Mouse (Mus musculus) ES-Bruce4 (cell line): Measurements from ENCODE around the gene Wscd1. TPM values are rescaled to one million over a fixed set of nuclear protein-coding genes. Genes with fewer than 3 reads are reported as not detected.
A peak's percentile ranks its signal among the peaks of the same experiment; 100 is the strongest.

Source experiments
- H3K27ac ChIP-seq: 2 replicates; pipeline ENCODE4 v1.5.1; 2012; ENCODE audit warnings: low read length, inconsistent platforms; ENCODE audit not compliant: insufficient read depth
- H3K27me3 ChIP-seq: 2 replicates; pipeline ENCODE4 v1.6.1; 2012; ENCODE audit warnings: mild to moderate bottlenecking, low read length, inconsistent platforms; ENCODE audit not compliant: control insufficient read depth, poor library complexity, insufficient read depth, severe bottlenecking
- H3K36me3 ChIP-seq: 2 replicates; pipeline ENCODE4 v1.6.1; 2012; ENCODE audit warnings: inconsistent platforms, mild to moderate bottlenecking, low read length, moderate library complexity; ENCODE audit not compliant: control insufficient read depth, poor library complexity, insufficient read depth, severe bottlenecking
- H3K4me1 ChIP-seq: one replicate; pipeline ENCODE4 v1.8.1; 2011; ENCODE audit warnings: low read length; ENCODE audit not compliant: control insufficient read depth, insufficient read depth
- H3K4me3 ChIP-seq: 2 replicates; pipeline ENCODE4 v1.5.1; 2011; ENCODE audit warnings: low read depth, mild to moderate bottlenecking, low read length
- H3K9ac ChIP-seq: 2 replicates; pipeline ENCODE4 v1.6.1; 2012; ENCODE audit warnings: low read depth, mild to moderate bottlenecking, inconsistent platforms; ENCODE audit not compliant: poor library complexity, severe bottlenecking
- H3K9me3 ChIP-seq: replicated peaks from 2 replicates; pipeline ENCODE4 v1.6.1; 2012; ENCODE audit warnings: mild to moderate bottlenecking, low read length, inconsistent platforms; ENCODE audit not compliant: control insufficient read depth, poor library complexity, insufficient read depth, severe bottlenecking
- CTCF ChIP-seq: IDR thresholded peaks from one replicate; pipeline ENCODE4 v1.8.1; 2011; ENCODE audit warnings: low read depth, low read length
- EP300 ChIP-seq: IDR thresholded peaks from 2 replicates; pipeline ENCODE4 v1.6.1; 2011; ENCODE audit warnings: low read depth, low read length; ENCODE audit not compliant: insufficient read depth
- POLR2A ChIP-seq: IDR thresholded peaks from one replicate; pipeline ENCODE4 v1.8.1; 2011; ENCODE audit warnings: low read length; ENCODE audit not compliant: insufficient read depth
- polyA plus RNA-seq: library from polyadenylated mRNA; stranded (reverse); fragments of >200 nt; gene quantifications from 2 replicates; pipeline ENCODE4 v1.2.4, GENCODE M21; 2011; ENCODE audit warnings: low read depth; ENCODE audit not compliant: missing spikeins, insufficient read depth, insufficient read length

Wscd1 gene
- polyA plus RNA-seq = 2.7 and 3.6 TPM in 2 replicates

GRCm38 (mm10) chr11:71749671-71750070, at the start of gene Wscd1:
Wscd1 (plus strand) TSS chr11:71749920.
- no peaks in the 10 kb centered on the region for H3K36me3 ChIP-seq
- H3K27ac ChIP-seq = no peak within 1 kb of the TSS
- no peaks in the 10 kb centered on the region for H3K4me1 ChIP-seq
- peak within 1 kb of the TSS; percentile 78 for H3K9ac ChIP-seq
- H3K9me3 ChIP-seq = 0 out of 2 replicates have a peak, but pooled peaks cover 3% of the 10 kb centered on the region
- H3K27me3 ChIP-seq = peaks cover 6% of the 10 kb centered on the region
- TF ChIP-seq POLR2A (no peak), EP300 (no peak), CTCF (no peak)
- peak within 1 kb of the TSS; percentile 50 for H3K4me3 ChIP-seq

GRCm38 (mm10) chr11:71728066-71728465, 21.7 kb upstream of the Wscd1 start:
- H3K36me3 ChIP-seq = no peaks in the 10 kb centered on the region
- TF ChIP-seq CTCF (no peak), EP300 (no peak), POLR2A (no peak)

GRCm38 (mm10) chr11:71729287-71729686, 20.4 kb upstream of the Wscd1 start:
- no peaks in the 10 kb centered on the region for H3K36me3 ChIP-seq
- H3K27me3 ChIP-seq = no peaks in the 10 kb centered on the region
- H3K4me3 ChIP-seq = no peak overlapping the region
- no peak overlapping the region for H3K27ac ChIP-seq
- no peaks in the 10 kb centered on the region for H3K9me3 ChIP-seq
- TF ChIP-seq EP300 = no peak
- no peak for TF ChIP-seq POLR2A
- no peak for TF ChIP-seq CTCF
- H3K4me1 ChIP-seq = peaks cover 2% of the 10 kb centered on the region
- H3K9ac ChIP-seq = no peak overlapping the region

More at GRCm38 (mm10) chr11:71728066-71728465, 21.7 kb upstream of the Wscd1 start:
- H3K27ac ChIP-seq = no peak overlapping the region
- H3K4me1 ChIP-seq = no peaks in the 10 kb centered on the region
- no peak overlapping the region for H3K4me3 ChIP-seq
- no peaks in the 10 kb centered on the region for H3K9me3 ChIP-seq
- no peaks in the 10 kb centered on the region for H3K27me3 ChIP-seq
- H3K9ac ChIP-seq = no peak overlapping the region

GRCm38 (mm10) chr11:71733771-71734170, 15.9 kb upstream of the Wscd1 start:
- Histone ChIP-seq H3K27me3 (no peaks in the 10 kb centered on the region), H3K9ac (no peak overlapping the region), H3K4me3 (no peak overlapping the region), H3K9me3 (no peaks in the 10 kb centered on the region), H3K4me1 (peaks cover 4% of the 10 kb centered on the region), H3K36me3 (no peaks in the 10 kb centered on the region), H3K27ac (no peak overlapping the region)
- TF ChIP-seq POLR2A (no peak), CTCF (no peak), EP300 (no peak)

GRCm38 (mm10) chr11:71737106-71737505, 12.6 kb upstream of the Wscd1 start:
- Histone ChIP-seq H3K4me3 (no peak overlapping the region), H3K9ac (no peak overlapping the region), H3K36me3 (no peaks in the 10 kb centered on the region), H3K9me3 (no peaks in the 10 kb centered on the region; the same call in 1 of the 2 replicates), H3K27me3 (no peaks in the 10 kb centered on the region), H3K27ac (no peak overlapping the region), H3K4me1 (peaks cover 6% of the 10 kb centered on the region)
- TF ChIP-seq CTCF (peak; percentile 75), POLR2A (no peak)

GRCm38 (mm10) chr11:71738501-71739045, 11.1 kb upstream of the Wscd1 start:
- H3K9me3 ChIP-seq = no peaks in the 10 kb centered on the region; the same call in 1 of the 2 replicates
- TF ChIP-seq POLR2A = no peak
- no peak for TF ChIP-seq EP300
- TF ChIP-seq CTCF = no peak
- H3K4me3 ChIP-seq = no peak overlapping the region
- H3K27me3 ChIP-seq = no peaks in the 10 kb centered on the region
- peaks cover 6% of the 10 kb centered on the region for H3K4me1 ChIP-seq
- H3K36me3 ChIP-seq = no peaks in the 10 kb centered on the region
- no peak overlapping the region for H3K9ac ChIP-seq
- H3K27ac ChIP-seq = no peak overlapping the region
